Mouse (Mus musculus) frontal cortex, postnatal 14 days (tissue): ENCODE measurements at regions not wholly inside any gene's neighbourhood (a gene's known extent, or its start where the extent isn't known, plus 50 kb on each side); places are given as distances from the start of the nearest gene placed in this dataset.

ENCODE experiments used
- DNase-seq, 2 experiments: peaks; one replicate each; pipeline ENCODE4 v3.0.0; 2022; ENCODE audit warnings: low spot score in 2 of 2

GRCm38 (mm10) chr3:147273446-147273845, 421.3 kb downstream of the Ttll7 start:
- DNase-seq, result no peak

- DNase-seq, result no peak
Observed at GRCm38 (mm10) chr3:147278602-147279001, 426.4 kb downstream of the Ttll7 start.

GRCm38 (mm10) chr3:147283724-147284123, 431.6 kb downstream of the Ttll7 start:
- no peak for DNase-seq

- no peak for DNase-seq
Observed at GRCm38 (mm10) chr3:147284357-147284756, 432.2 kb downstream of the Ttll7 start.

- no peak for DNase-seq
Observed at GRCm38 (mm10) chr3:147285496-147285895, 433.3 kb downstream of the Ttll7 start.

- no peak for DNase-seq
Observed at GRCm38 (mm10) chr3:147287503-147287902, 435.3 kb downstream of the Ttll7 start.

GRCm38 (mm10) chr3:147291696-147292327, 439.6 kb downstream of the Ttll7 start:
- no peak for DNase-seq

- DNase-seq, result no peak
Observed at GRCm38 (mm10) chr3:147298065-147298464, 445.9 kb downstream of the Ttll7 start.

GRCm38 (mm10) chr3:147325522-147325921, 473.4 kb downstream of the Ttll7 start:
- no peak for DNase-seq

GRCm38 (mm10) chr3:147334301-147334700, 482.1 kb downstream of the Ttll7 start:
- DNase-seq, result no peak

GRCm38 (mm10) chr3:147335286-147335685, 483.1 kb downstream of the Ttll7 start:
- DNase-seq, result no peak

GRCm38 (mm10) chr3:147339427-147339826, 487.3 kb downstream of the Ttll7 start:
- DNase-seq, result no peak

GRCm38 (mm10) chr3:147347278-147348039, 495.3 kb downstream of the Ttll7 start:
- DNase-seq, result no peak

GRCm38 (mm10) chr3:147387077-147387476, 534.9 kb downstream of the Ttll7 start:
- no peak for DNase-seq

- DNase-seq, result no peak
Observed at GRCm38 (mm10) chr3:147398298-147398697, 546.1 kb downstream of the Ttll7 start.

- no peak for DNase-seq
Observed at GRCm38 (mm10) chr3:147412274-147412673, 560.1 kb downstream of the Ttll7 start.

- no peak for DNase-seq
Observed at GRCm38 (mm10) chr3:147416926-147417325, 564.8 kb downstream of the Ttll7 start.

GRCm38 (mm10) chr3:147419129-147419528, 567.0 kb downstream of the Ttll7 start:
- no peak for DNase-seq

- DNase-seq, result no peak
Observed at GRCm38 (mm10) chr3:147422196-147422595, 570.0 kb downstream of the Ttll7 start.

GRCm38 (mm10) chr3:147423895-147424575, 571.9 kb downstream of the Ttll7 start:
- DNase-seq, result no peak

- DNase-seq, result no peak
Observed at GRCm38 (mm10) chr3:147428837-147429236, 576.7 kb downstream of the Ttll7 start.

- DNase-seq, result no peak
Observed at GRCm38 (mm10) chr3:147442925-147443690, 590.9 kb downstream of the Ttll7 start.
